Comparison of ENCODE assay signal across 12 mouse cellular contexts in genomic region chr11:116428872-116429859, GRCm38 (mm10). TPM values are rescaled to one million over a fixed set of nuclear protein-coding genes. Genes with fewer than 3 reads are reported as not detected.
A peak's percentile ranks its signal among the peaks of the same experiment; 100 is the strongest.
DNase-seq lines count a peak whose midpoint lies in the region; ATAC-seq and TF ChIP-seq lines count a peak whose summit lies in the region.
"Had no signal": no experiment of that assay in that cellular context is flagged by ENCODE, and none has a peak within 500 bp of the region (broad histone marks: within the 10 kb centered on the region; RNA-seq: fewer than 3 reads in every experiment).

No protein-coding gene starts in this region.

- no peaks in the 10 kb centered on the region for H3K27me3 ChIP-seq in erythroblast, embryonic 14.5 days (ENCODE audit: control insufficient read depth)
- H3K27me3 ChIP-seq in lung, embryonic 15.5 days = 0 out of 2 replicates have a peak, but pooled peaks cover 3% of the 10 kb centered on the region
- H3K27me3 ChIP-seq in kidney, postnatal 0 days (ENCODE audit: insufficient read depth, low read length) = no peaks in the 10 kb centered on the region
- H3K27me3 ChIP-seq in stomach, embryonic 14.5 days (ENCODE audit: control insufficient read depth, insufficient read depth, low read length) = no peaks in the 10 kb centered on the region
- H3K27me3 ChIP-seq: limb, embryonic 13.5 days had no signal

- H3K36me3 ChIP-seq in erythroblast, embryonic 14.5 days (ENCODE audit: control insufficient read depth) = no peaks in the 10 kb centered on the region
- no peaks in the 10 kb centered on the region for H3K36me3 ChIP-seq in lung, embryonic 15.5 days
- no peaks in the 10 kb centered on the region for H3K36me3 ChIP-seq in kidney, postnatal 0 days (ENCODE audit: insufficient read depth, low read length)
- H3K36me3 ChIP-seq in stomach, embryonic 14.5 days (ENCODE audit: control insufficient read depth, insufficient read depth, low read length) = no peaks in the 10 kb centered on the region
- H3K36me3 ChIP-seq: limb, embryonic 13.5 days had no signal

- peak overlapping the region; percentile 17; the same call in 1 of the 2 replicates for H3K4me2 ChIP-seq in lung, embryonic 15.5 days
- H3K4me2 ChIP-seq in kidney, postnatal 0 days (ENCODE audit: low read length) = no peak overlapping the region
- H3K4me2 ChIP-seq in stomach, embryonic 14.5 days (replicated peaks; ENCODE audit: low read depth, low read length) = no peak overlapping the region
- H3K4me2 ChIP-seq: limb, embryonic 13.5 days had no signal

- DNase-seq in lung, postnatal 36 days = no peak
- DNase-seq in kidney, postnatal 0 days (ENCODE audit: low spot score) = no peak
- DNase-seq in left cerebral cortex, postnatal 36 days (ENCODE audit: low spot score in 2 of 2) = no peak
- DNase-seq: forebrain, postnatal 0 days; heart, adult 2 months; midbrain, embryonic 14.5 days had no signal

- WGBS in lung, embryonic 15.5 days = 32% methylated on average over 13 of the region's 13 CpGs
- 38% methylated on average over 13 of the region's 13 CpGs for WGBS in kidney, postnatal 0 days
- WGBS in stomach, embryonic 14.5 days = 39% methylated on average over 13 of the region's 13 CpGs

- peak overlapping the region; percentile 17 for H3K4me3 ChIP-seq in erythroblast, embryonic 14.5 days (replicated peaks)
- no peak overlapping the region for H3K4me3 ChIP-seq in lung, embryonic 15.5 days
- no peak overlapping the region for H3K4me3 ChIP-seq in kidney, postnatal 0 days (replicated peaks; ENCODE audit: low read depth, low read length)
- H3K4me3 ChIP-seq in stomach, embryonic 14.5 days (ENCODE audit: low read depth, low read length) = no peak overlapping the region
- H3K4me3 ChIP-seq: heart, adult 2 months; limb, embryonic 13.5 days had no signal

- intact Hi-C loops in left cerebral cortex, postnatal 36 days (cut with DNase I) = no loop called here

- peaks cover 55% of the 10 kb centered on the region for H3K4me1 ChIP-seq in erythroblast, embryonic 14.5 days (ENCODE audit: control insufficient read depth)
- peaks cover 34% of the 10 kb centered on the region for H3K4me1 ChIP-seq in lung, embryonic 15.5 days
- H3K4me1 ChIP-seq in kidney, postnatal 0 days (replicated peaks; ENCODE audit: insufficient read depth, low read length) = peaks cover 9% of the 10 kb centered on the region; the same call in 1 of the 2 replicates
- 0 out of 2 replicates have a peak, but pooled peaks cover 4% of the 10 kb centered on the region for H3K4me1 ChIP-seq in stomach, embryonic 14.5 days (ENCODE audit: control insufficient read depth, insufficient read depth, low read length)

- peak overlapping the region; percentile 50; the same call in 1 of the 2 replicates for H3K27ac ChIP-seq in lung, embryonic 15.5 days
- peak overlapping the region; percentile 73; the same call in 1 of the 2 replicates for H3K27ac ChIP-seq in kidney, postnatal 0 days
- peak overlapping the region; percentile 62 for H3K27ac ChIP-seq in stomach, embryonic 14.5 days (ENCODE audit: low read length)
- H3K27ac ChIP-seq: heart, adult 2 months; limb, embryonic 13.5 days had no signal

- no peaks in the 10 kb centered on the region for H3K9me3 ChIP-seq in erythroblast, embryonic 14.5 days (ENCODE audit: control insufficient read depth, low read length)
- H3K9me3 ChIP-seq in lung, embryonic 15.5 days = no peaks in the 10 kb centered on the region
- H3K9me3 ChIP-seq in kidney, postnatal 0 days (replicated peaks; ENCODE audit: low read length) = no peaks in the 10 kb centered on the region
- H3K9me3 ChIP-seq in stomach, embryonic 14.5 days (ENCODE audit: control insufficient read depth, low read depth, low read length) = no peaks in the 10 kb centered on the region
- H3K9me3 ChIP-seq: limb, embryonic 13.5 days had no signal

- no peak for TF ChIP-seq CTCF in kidney, postnatal 0 days (IDR thresholded peaks at IDR 0.05; ENCODE audit: low read depth)

- no peak overlapping the region for H3K9ac ChIP-seq in lung, embryonic 15.5 days
- no peak overlapping the region for H3K9ac ChIP-seq in kidney, postnatal 0 days (ENCODE audit: low read depth, low read length)
- no peak overlapping the region for H3K9ac ChIP-seq in stomach, embryonic 14.5 days (replicated peaks; ENCODE audit: low read depth, low read length)
- H3K9ac ChIP-seq: forebrain, postnatal 0 days; limb, embryonic 13.5 days had no signal

- ATAC-seq in erythroblast, adult 5-6 weeks (replicated peaks; ENCODE audit: low FRiP score, poor library complexity, severe bottlenecking) = no peak
- ATAC-seq in lung, embryonic 15.5 days (ENCODE audit: borderline replicate concordance, extremely low read depth, low FRiP score, low TSS enrichment) = no peak
- 0 out of 2 replicates have a peak, but pooled peaks have one; percentile 14 for ATAC-seq in kidney, postnatal 0 days (replicated peaks; ENCODE audit: low FRiP score, low read depth)
- peak; percentile 64 for ATAC-seq in stomach, embryonic 14.5 days (ENCODE audit: insufficient number of reproducible peaks, insufficient read depth, low FRiP score, low read depth)
- ATAC-seq in erythroid progenitor cell, adult 5-6 weeks (replicated peaks; ENCODE audit: low FRiP score, poor library complexity, severe bottlenecking) = no peak; the same call in 1 of the 2 replicates
- ATAC-seq: forebrain, postnatal 0 days had no signal

RNA-seq across cellular contexts. Expression of gene Ubald2, which starts 4.7 kb away (rescaled TPM):
- 377 and 469 TPM in 2 replicates for polyA plus RNA-seq in erythroblast, embryonic 14.5 days (2012)
- 46.6 and 59.0 TPM in 2 replicates for total RNA-seq in erythroblast, adult 5-6 weeks (2015; ENCODE audit: low replicate concordance)
- total RNA-seq in erythroblast, adult 5-6 weeks (2017; ENCODE audit: low replicate concordance) = 27.0 and 41.7 TPM in 2 replicates
- 37.2 and 41.7 TPM in 2 replicates for polyA plus RNA-seq in lung, embryonic 15.5 days (2015; fragmentation: Nextera tagmentation; extraction: Ambion mirVana)
- 53.5 and 53.6 TPM in 2 replicates for polyA plus RNA-seq in kidney, postnatal 0 days (2015; fragmentation: Nextera tagmentation; extraction: Ambion mirVana)
- 56.1 and 60.7 TPM in 2 replicates for polyA plus RNA-seq in stomach, embryonic 14.5 days (2014; fragmentation: Nextera tagmentation; extraction: Ambion mirVana)
- total RNA-seq in erythroid progenitor cell, adult 5-6 weeks (2015; ENCODE audit: low replicate concordance) = 153 and 187 TPM in 2 replicates
- total RNA-seq in erythroid progenitor cell, adult 5-6 weeks (2017; ENCODE audit: low replicate concordance) = 47.2 and 63.3 TPM in 2 replicates
- total RNA-seq in left cerebral cortex, postnatal 36 days (2021) = 10 to 100 TPM; 27.5 to 31.8 TPM

RNA-seq across cellular contexts. Expression of gene Rnf157, which starts 16.3 kb away (rescaled TPM):
- 0.04 TPM in 1 of 2 replicates, not detected in the other for polyA plus RNA-seq in erythroblast, embryonic 14.5 days (2012)
- total RNA-seq in erythroblast, adult 5-6 weeks (2015; ENCODE audit: low replicate concordance) = 0.63 and 1.7 TPM in 2 replicates
- total RNA-seq in erythroblast, adult 5-6 weeks (2017; ENCODE audit: low replicate concordance) = 2.0 and 2.1 TPM in 2 replicates
- polyA plus RNA-seq in lung, embryonic 15.5 days (2015; fragmentation: Nextera tagmentation; extraction: Ambion mirVana) = 11.1 and 11.4 TPM in 2 replicates
- polyA plus RNA-seq in kidney, postnatal 0 days (2015; fragmentation: Nextera tagmentation; extraction: Ambion mirVana) = 7.4 and 8.1 TPM in 2 replicates
- polyA plus RNA-seq in stomach, embryonic 14.5 days (2014; fragmentation: Nextera tagmentation; extraction: Ambion mirVana) = 9.8 and 12.8 TPM in 2 replicates
- total RNA-seq in erythroid progenitor cell, adult 5-6 weeks (2015; ENCODE audit: low replicate concordance) = 5.8 and 11.7 TPM in 2 replicates
- 9.2 and 9.8 TPM in 2 replicates for total RNA-seq in erythroid progenitor cell, adult 5-6 weeks (2017; ENCODE audit: low replicate concordance)
- 100 to 1,000 TPM; 266 to 286 TPM for total RNA-seq in left cerebral cortex, postnatal 36 days (2021)

RNA-seq across cellular contexts. Expression of gene Qrich2, which starts 36.9 kb away (rescaled TPM):
- 0.01 TPM in 1 of 2 replicates, not detected in the other for polyA plus RNA-seq in erythroblast, embryonic 14.5 days (2012)
- not detected in 2 replicates for total RNA-seq in erythroblast, adult 5-6 weeks (2015; ENCODE audit: low replicate concordance)
- total RNA-seq in erythroblast, adult 5-6 weeks (2017; ENCODE audit: low replicate concordance) = 0.17 TPM in 1 of 2 replicates, not detected in the other
- 0.08 TPM in 1 of 2 replicates, not detected in the other for polyA plus RNA-seq in lung, embryonic 15.5 days (2015; fragmentation: Nextera tagmentation; extraction: Ambion mirVana)
- 0.24 and 0.32 TPM in 2 replicates for polyA plus RNA-seq in kidney, postnatal 0 days (2015; fragmentation: Nextera tagmentation; extraction: Ambion mirVana)
- polyA plus RNA-seq in stomach, embryonic 14.5 days (2014; fragmentation: Nextera tagmentation; extraction: Ambion mirVana) = 0.22 TPM in 1 of 2 replicates, not detected in the other
- total RNA-seq in erythroid progenitor cell, adult 5-6 weeks (2015; ENCODE audit: low replicate concordance) = not detected in 2 replicates
- not detected in 2 replicates for total RNA-seq in erythroid progenitor cell, adult 5-6 weeks (2017; ENCODE audit: low replicate concordance)
- total RNA-seq in left cerebral cortex, postnatal 36 days (2021) = not detected
- total RNA-seq: forebrain, postnatal 0 days; heart, adult 2 months had no signal
- polyA plus RNA-seq: forebrain, postnatal 0 days; midbrain, embryonic 14.5 days had no signal

Comparison
In these comparisons a context has a peak if more than half of its experiments do, and no peak if none do; other contexts are left out.
1. ATAC-seq: peak in kidney, postnatal 0 days (single experiment) and stomach, embryonic 14.5 days (single experiment); none in erythroblast, adult 5-6 weeks (single experiment), lung, embryonic 15.5 days (single experiment) and erythroid progenitor cell, adult 5-6 weeks (single experiment).
2. Peak in every context shown above with its lines, with median percentiles within 50 percentile points of each other: H3K27ac ChIP-seq.